37 mouse cellular contexts compared by ENCODE assay signal in genomic region chr1:179704150-179704549, GRCm38 (mm10). TPM values are rescaled to one million over a fixed set of nuclear protein-coding genes. Genes with fewer than 3 reads are reported as not detected.
DNase-seq lines count a peak whose midpoint lies in the region; ATAC-seq and TF ChIP-seq lines count a peak whose summit lies in the region.
"Had no signal": no experiment of that assay in that cellular context is flagged by ENCODE, and none has a peak within 500 bp of the region (broad histone marks: within the 10 kb centered on the region; RNA-seq: fewer than 3 reads in every experiment).

No protein-coding gene starts in this region.

- H3K36me3 ChIP-seq in testis, adult 2 months (ENCODE audit: control insufficient read depth, insufficient read depth, low read length): no peaks in the 10 kb centered on the region
- H3K36me3 ChIP-seq: embryonic facial prominence, embryonic 12.5 days; heart, embryonic 13.5 days; hindbrain, embryonic 10.5 days; hindbrain, embryonic 15.5 days; limb, embryonic 10.5 days; limb, embryonic 15.5 days; midbrain, embryonic 12.5 days; neural tube, embryonic 12.5 days had no signal

- H3K4me1 ChIP-seq in testis, adult 2 months (ENCODE audit: control insufficient read depth, insufficient read depth, low read length): no peaks in the 10 kb centered on the region
- H3K4me1 ChIP-seq: embryonic facial prominence, embryonic 12.5 days; hindbrain, embryonic 10.5 days; hindbrain, embryonic 15.5 days; limb, embryonic 10.5 days; limb, embryonic 15.5 days; midbrain, embryonic 12.5 days; neural tube, embryonic 12.5 days had no signal

- TF ChIP-seq CTCF in testis, adult 2 months (IDR thresholded peaks at IDR 0.05; ENCODE audit: control insufficient read depth, insufficient read depth, insufficient replicate concordance, low read depth, low read length): no peak

- intact Hi-C loops in heart, postnatal 14 days (cut with DNase I): no loop called here
- intact Hi-C loops in gastrocnemius, postnatal 36 days (cut with DNase I): no loop called here

- H3K27ac ChIP-seq in testis, adult 2 months (ENCODE audit: control insufficient read depth, insufficient read depth, low read depth, low read length): peak overlapping the region; percentile 61
- H3K27ac ChIP-seq: embryonic facial prominence, embryonic 12.5 days; heart, embryonic 13.5 days; hindbrain, embryonic 10.5 days; hindbrain, embryonic 15.5 days; kidney, postnatal 0 days; limb, embryonic 10.5 days; limb, embryonic 15.5 days; midbrain, embryonic 12.5 days; neural tube, embryonic 12.5 days; stomach, postnatal 0 days had no signal

- no peak overlapping the region for H3K4me3 ChIP-seq in testis, adult 2 months (ENCODE audit: control insufficient read depth, low read depth, low read length)
- H3K4me3 ChIP-seq: embryonic facial prominence, embryonic 12.5 days; heart, embryonic 13.5 days; hindbrain, embryonic 10.5 days; hindbrain, embryonic 15.5 days; limb, embryonic 10.5 days; limb, embryonic 15.5 days; midbrain, embryonic 12.5 days; myocyte; neural tube, embryonic 12.5 days had no signal

- TF ChIP-seq POLR2A in testis, adult 2 months (IDR thresholded peaks at IDR 0.05; ENCODE audit: control insufficient read depth, low read depth, low read length): no peak

- 0 out of 2 replicates have a peak, but pooled peaks have one; percentile 15 for ATAC-seq in megakaryocyte, adult 5-6 weeks (ENCODE audit: poor library complexity, severe bottlenecking)
- ATAC-seq: activated CD4-positive, CD25-positive, alpha-beta regulatory T cell, adult 4 months; forebrain, embryonic 14.5 days; inflammation-experienced regulatory T-cells, adult 6 months had no signal

- H3K27me3 ChIP-seq in testis, adult 2 months (ENCODE audit: control insufficient read depth, insufficient read depth, low read length): no peaks in the 10 kb centered on the region
- H3K27me3 ChIP-seq: embryonic facial prominence, embryonic 12.5 days; heart, embryonic 13.5 days; hindbrain, embryonic 15.5 days; limb, embryonic 15.5 days; midbrain, embryonic 12.5 days; neural tube, embryonic 12.5 days had no signal

- DNase-seq in heart, adult 11 months: peak; percentile 21
- no peak for DNase-seq in heart, postnatal 14 days
- DNase-seq in testis, postnatal 10 days (ENCODE audit: low spot score): no peak
- DNase-seq in retina, embryonic 14.5 days (ENCODE audit: low spot score): no peak
- DNase-seq in gastrocnemius, postnatal 36 days: no peak
- DNase-seq: adrenal gland, adult 2 months; cerebellum, adult 2 months; cerebellum, postnatal 36 days; embryo, embryonic 11 days; gastrocnemius, postnatal 25 days; heart, postnatal 10 days; kidney, adult 8-10 months; kidney, postnatal 4 days; lung, postnatal 4 days; right cerebral cortex, postnatal 4 days; thymus, postnatal 14 days had no signal

RNA-seq across cellular contexts. Expression of gene Sccpdh, which starts 36.1 kb away (rescaled TPM):
- total RNA-seq in heart, postnatal 14 days (2021): 10 to 100 TPM; 61.0 to 65.4 TPM
- polyA plus RNA-seq in testis, adult 2 months (2012; rRNA removed): 196 and 222 TPM in 2 replicates
- total RNA-seq in megakaryocyte, adult 5-6 weeks (2015): 3.7 and 5.6 TPM in 2 replicates
- total RNA-seq in megakaryocyte, adult 5-6 weeks (2017): 4.6 and 8.9 TPM in 2 replicates
- total RNA-seq in gastrocnemius, postnatal 36 days (2021): 10 to 100 TPM; 28.7 to 33.0 TPM

RNA-seq across cellular contexts. Expression of gene Kif28, which starts 40.9 kb away (rescaled TPM):
- total RNA-seq in heart, postnatal 14 days (2021): under 1 TPM; 0.41 to 0.72 TPM
- 0.07 and 0.34 TPM in 2 replicates for polyA plus RNA-seq in testis, adult 2 months (2012; rRNA removed)
- not detected in 2 replicates for total RNA-seq in megakaryocyte, adult 5-6 weeks (2015)
- not detected in 2 replicates for total RNA-seq in megakaryocyte, adult 5-6 weeks (2017)
- under 1 TPM in 1 of 2 experiments, not detected in 1; 0.15 TPM for total RNA-seq in gastrocnemius, postnatal 36 days (2021)
- total RNA-seq: adrenal gland, adult 2 months had no signal
- polyA plus RNA-seq: activated CD4-positive, CD25-positive, alpha-beta regulatory T cell, adult 4 months; adrenal gland, adult 2 months; forebrain, embryonic 14.5 days; heart, embryonic 13.5 days; hindbrain, embryonic 10.5 days; inflammation-experienced regulatory T-cells, adult 6 months; kidney, postnatal 0 days; liver, embryonic 16.5 days; lung, embryonic 16.5 days; midbrain, embryonic 12.5 days; midbrain, postnatal 0 days; spleen, adult 2 months; stomach, postnatal 0 days; urinary bladder, adult 2 months had no signal
